Mouse (Mus musculus) myocyte (in vitro differentiated cells): ENCODE data around the gene Platr17.

Experiments
- CEBPB ChIP-seq: IDR thresholded peaks from 2 replicates; pipeline ENCODE4 v1.6.1; 2011; ENCODE audit warnings: mild to moderate bottlenecking, moderate library complexity; ENCODE audit not compliant: poor library complexity, insufficient read depth, severe bottlenecking
- E2F4 ChIP-seq: IDR thresholded peaks from one replicate; pipeline ENCODE4 v1.6.1; 2011; ENCODE audit warnings: mild to moderate bottlenecking, control low read depth, moderate library complexity; ENCODE audit not compliant: insufficient read depth
- MAX ChIP-seq: IDR thresholded peaks from one replicate; pipeline ENCODE4 v1.6.1; 2011; ENCODE audit warnings: low read depth, mild to moderate bottlenecking, control low read depth
- MYOD1 ChIP-seq, 3 experiments: IDR thresholded peaks; one replicate each; pipeline ENCODE4 v1.6.1; 2011; ENCODE audit warnings: control low read depth in 2 of 3, low read depth in 2 of 3, mild to moderate bottlenecking in 2 of 3, moderate library complexity in 1 of 3; ENCODE audit not compliant: insufficient read length in 2 of 3, control insufficient read depth in 1 of 3
- MYOG ChIP-seq, 3 experiments: IDR thresholded peaks; one replicate each; pipeline ENCODE4 v1.6.1; 2011; ENCODE audit warnings: control low read depth in 2 of 3, low read depth in 2 of 3, mild to moderate bottlenecking in 2 of 3; ENCODE audit not compliant: insufficient read length in 2 of 3, control insufficient read depth in 1 of 3, insufficient read depth in 1 of 3
- POLR2A ChIP-seq: IDR thresholded peaks from one replicate; pipeline ENCODE4 v1.6.1; 2011; ENCODE audit warnings: low read depth, mild to moderate bottlenecking, control low read depth, moderate library complexity; ENCODE audit not compliant: insufficient read length
- POLR2AphosphoS2 ChIP-seq: IDR thresholded peaks from one replicate; pipeline ENCODE4 v1.6.1; 2011; ENCODE audit warnings: low read depth, control low read depth; ENCODE audit not compliant: insufficient read length
- REST ChIP-seq: IDR thresholded peaks from one replicate; pipeline ENCODE4 v1.6.1; 2011; ENCODE audit warnings: mild to moderate bottlenecking, control low read depth, moderate library complexity; ENCODE audit not compliant: insufficient read depth, insufficient read length
- SRF ChIP-seq: IDR thresholded peaks from one replicate; pipeline ENCODE4 v1.6.1; 2011; ENCODE audit warnings: low read depth; ENCODE audit not compliant: control insufficient read depth, insufficient read length
- TCF12 ChIP-seq: IDR thresholded peaks from one replicate; pipeline ENCODE4 v1.6.1; 2011; ENCODE audit warnings: mild to moderate bottlenecking, control low read depth; ENCODE audit not compliant: poor library complexity, insufficient read depth, severe bottlenecking
- USF1 ChIP-seq: IDR thresholded peaks from one replicate; pipeline ENCODE4 v1.6.1; 2011; ENCODE audit warnings: low read depth, mild to moderate bottlenecking, control low read depth, moderate library complexity

DNA sequence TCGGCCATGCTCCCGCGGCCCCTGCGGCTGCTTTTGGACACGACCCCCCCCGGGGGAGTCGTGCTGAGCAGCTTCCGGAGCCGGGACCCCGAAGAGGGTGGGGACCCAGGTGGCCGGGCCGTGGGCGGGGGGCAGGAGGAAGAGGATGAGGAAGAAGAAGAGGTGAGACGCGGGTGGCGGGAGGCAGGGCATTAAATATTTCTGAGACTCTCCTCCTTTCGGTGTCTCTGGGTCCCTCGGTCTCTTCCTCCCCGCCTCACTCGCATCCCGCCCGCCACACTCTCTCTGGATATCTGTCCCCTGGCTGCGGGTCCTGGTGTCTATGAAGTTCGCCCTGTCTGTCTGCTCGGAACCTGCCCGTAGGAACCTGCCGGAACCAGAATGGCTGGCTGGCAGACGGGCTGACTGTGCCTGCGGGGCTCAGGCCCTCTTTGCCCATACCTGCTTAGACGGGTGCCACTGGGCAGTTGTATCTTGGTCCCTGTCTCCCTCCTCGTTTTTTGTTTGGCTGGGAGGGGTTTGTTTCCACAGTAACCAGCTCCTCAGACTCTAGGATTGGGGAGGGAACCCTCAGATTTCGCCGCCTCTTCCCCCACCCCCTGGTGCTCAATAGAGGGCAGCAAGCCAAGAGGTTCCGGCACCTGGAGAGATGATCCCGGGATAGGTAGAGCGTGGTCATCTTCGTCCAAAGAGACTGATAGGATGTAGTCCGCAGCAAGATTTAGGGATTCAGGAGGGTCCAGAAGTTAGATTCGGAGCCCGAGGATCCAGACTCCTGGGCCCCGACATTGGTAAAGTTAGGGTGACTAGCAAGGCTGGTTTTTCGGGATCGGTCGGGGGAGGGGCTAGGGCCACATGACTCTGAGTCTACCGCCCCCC lies 25.6 kb downstream of the Platr17 start:
- TF ChIP-seq TCF12 (no peak), POLR2A (no peak), USF1 (no peak), MAX (no peak), CEBPB (no peak), E2F4 (no peak), MYOD1 (IDR thresholded peaks at IDR 0.05; ENCODE audit: control insufficient read depth in 1 of 3, insufficient read length in 2 of 3, low read depth in 2 of 3) (no peak), MYOG (IDR thresholded peaks at IDR 0.05; ENCODE audit: control insufficient read depth in 1 of 3, insufficient read depth in 1 of 3, insufficient read length in 2 of 3, low read depth in 2 of 3) (no peak), REST (no peak), POLR2AphosphoS2 (no peak), SRF (no peak)
